Mouse (Mus musculus): Measurements from ENCODE around the gene Fance. TPM values are rescaled to one million over a fixed set of nuclear protein-coding genes. Genes with fewer than 3 reads are reported as not detected.
"Not testable (repeated sequence)": the region's sequence is repeated elsewhere in the genome, so short reads cannot be mapped to it uniquely, and the experiment has no call there.

Fance gene
- total RNA-seq, 2 experiments from 2014 or later = 14.8 to 20.1 TPM

GRCm38 (mm10) chr17:28291346-28291745 lies 22.0 kb upstream of the Fance start:
- no peak for DNase-seq

GRCm38 (mm10) chr17:28293716-28294115 lies 19.6 kb upstream of the Fance start:
- no peak for DNase-seq

- DNase-seq = no peak
These were observed 18.6 kb upstream of the Fance start for GRCm38 (mm10) chr17:28294449-28295333.

- DNase-seq = no peak
These were observed 14.4 kb upstream of the Fance start for GRCm38 (mm10) chr17:28298888-28299287.

GRCm38 (mm10) chr17:28299669-28300320 lies 13.5 kb upstream of the Fance start:
- DNase-seq = no peak

GRCm38 (mm10) chr17:28300323-28300722 lies 13.0 kb upstream of the Fance start:
- no peak for DNase-seq

- no peak for DNase-seq
These were observed 12.5 kb upstream of the Fance start for GRCm38 (mm10) chr17:28300850-28301249.

- no peak for DNase-seq
These were observed 8.1 kb upstream of the Fance start for GRCm38 (mm10) chr17:28305172-28305571.

- peak; percentile 94 for DNase-seq
These were observed 4.8 kb upstream of the Fance start for GRCm38 (mm10) chr17:28308297-28309195.

GRCm38 (mm10) chr17:28310831-28311230 lies 2.5 kb upstream of the Fance start:
- no peak for DNase-seq

GRCm38 (mm10) chr17:28311366-28312132 lies 1.8 kb upstream of the Fance start:
- no peak for DNase-seq

- no peak for DNase-seq
These were observed 797 bp upstream of the Fance start for GRCm38 (mm10) chr17:28312232-28313211.

GRCm38 (mm10) chr17:28313880-28314225 lies 534 bp downstream of the Fance start:
- no peak for DNase-seq

GRCm38 (mm10) chr17:28315611-28316160 lies 2.4 kb downstream of the Fance start:
- DNase-seq = no peak

- no peak for DNase-seq
These were observed 3.2 kb downstream of the Fance start for GRCm38 (mm10) chr17:28316476-28316875.

- no peak for DNase-seq
These were observed 3.8 kb downstream of the Fance start for GRCm38 (mm10) chr17:28317091-28317490.

GRCm38 (mm10) chr17:28317725-28318124 lies 4.4 kb downstream of the Fance start:
- no peak for DNase-seq

- no peak for DNase-seq
These were observed 8.4 kb downstream of the Fance start for GRCm38 (mm10) chr17:28321700-28322099.

- DNase-seq = no peak
These were observed 10.5 kb downstream of the Fance start for GRCm38 (mm10) chr17:28323786-28324185.

- not testable (repeated sequence) for DNase-seq
These were observed 11.1 kb downstream of the Fance start for GRCm38 (mm10) chr17:28324416-28324815.
